Mouse (Mus musculus): ENCODE data around the gene Hs3st6. TPM values are rescaled to one million over a fixed set of nuclear protein-coding genes. Genes with fewer than 3 reads are reported as not detected.

Gene Hs3st6
- polyA plus RNA-seq, 1 experiment from 2014 or later: 1.2 TPM

- H3K9me3 ChIP-seq (ENCODE audit: control insufficient read depth, low read length): no peaks in the 10 kb centered on the region
- no peak overlapping the region for H3K4me2 ChIP-seq (ENCODE audit: low read depth, low read length)
- H3K4me3 ChIP-seq (ENCODE audit: low read length): no peak overlapping the region
- H3K9ac ChIP-seq (ENCODE audit: low read length): no peak overlapping the region
- no peaks in the 10 kb centered on the region for H3K4me1 ChIP-seq (replicated peaks; ENCODE audit: control insufficient read depth, insufficient read depth, low read length)
- no peaks in the 10 kb centered on the region for H3K27me3 ChIP-seq (ENCODE audit: control insufficient read depth, insufficient read depth, low read depth, low read length)
- no peak overlapping the region for H3K27ac ChIP-seq (ENCODE audit: low read length)
- no peaks in the 10 kb centered on the region for H3K36me3 ChIP-seq (ENCODE audit: control insufficient read depth, insufficient read depth, low read length)
- 75% methylated on average over 2 of the region's 2 CpGs for WGBS
- no peak for ATAC-seq (ENCODE audit: low read depth)
These were observed 28.0 kb downstream of the Hs3st6 start for GRCm38 (mm10) chr17:24780821-24781220.

GRCm38 (mm10) chr17:24792190-24792589 lies 39.4 kb downstream of the Hs3st6 start:
- 32% methylated on average over 8 of the region's 8 CpGs for WGBS
- no peaks in the 10 kb centered on the region for H3K27me3 ChIP-seq (ENCODE audit: control insufficient read depth, insufficient read depth, low read depth, low read length)
- H3K9me3 ChIP-seq (ENCODE audit: control insufficient read depth, low read length): no peaks in the 10 kb centered on the region
- H3K27ac ChIP-seq (ENCODE audit: low read length): no peak overlapping the region
- no peak overlapping the region for H3K4me3 ChIP-seq (ENCODE audit: low read length)
- H3K9ac ChIP-seq (ENCODE audit: low read length): no peak overlapping the region
- no peak for ATAC-seq (ENCODE audit: low read depth)
- no peak overlapping the region for H3K4me2 ChIP-seq (ENCODE audit: low read depth, low read length)
- H3K36me3 ChIP-seq (ENCODE audit: control insufficient read depth, insufficient read depth, low read length): no peaks in the 10 kb centered on the region
- no peaks in the 10 kb centered on the region for H3K4me1 ChIP-seq (replicated peaks; ENCODE audit: control insufficient read depth, insufficient read depth, low read length)

GRCm38 (mm10) chr17:24794791-24795190 lies 42.0 kb downstream of the Hs3st6 start:
- Histone ChIP-seq H3K27me3 (ENCODE audit: control insufficient read depth, insufficient read depth, low read depth, low read length) (no peaks in the 10 kb centered on the region), H3K4me2 (ENCODE audit: low read depth, low read length) (no peak overlapping the region), H3K36me3 (ENCODE audit: control insufficient read depth, insufficient read depth, low read length) (no peaks in the 10 kb centered on the region), H3K27ac (ENCODE audit: low read length) (no peak overlapping the region), H3K4me1 (replicated peaks; ENCODE audit: control insufficient read depth, insufficient read depth, low read length) (no peaks in the 10 kb centered on the region), H3K9me3 (ENCODE audit: control insufficient read depth, low read length) (no peaks in the 10 kb centered on the region), H3K4me3 (ENCODE audit: low read length) (no peak overlapping the region), H3K9ac (ENCODE audit: low read length) (no peak overlapping the region)
- 61% methylated on average over 12 of the region's 12 CpGs for WGBS
- no peak for ATAC-seq (ENCODE audit: low read depth)

GRCm38 (mm10) chr17:24796969-24797368 lies 44.2 kb downstream of the Hs3st6 start:
- Histone ChIP-seq H3K36me3 (ENCODE audit: control insufficient read depth, insufficient read depth, low read length) (no peaks in the 10 kb centered on the region), H3K27me3 (ENCODE audit: control insufficient read depth, insufficient read depth, low read depth, low read length) (no peaks in the 10 kb centered on the region), H3K9me3 (ENCODE audit: control insufficient read depth, low read length) (no peaks in the 10 kb centered on the region), H3K4me3 (ENCODE audit: low read length) (no peak overlapping the region), H3K9ac (ENCODE audit: low read length) (no peak overlapping the region), H3K4me1 (replicated peaks; ENCODE audit: control insufficient read depth, insufficient read depth, low read length) (no peaks in the 10 kb centered on the region), H3K27ac (ENCODE audit: low read length) (no peak overlapping the region), H3K4me2 (ENCODE audit: low read depth, low read length) (no peak overlapping the region)
- 48% methylated on average over 3 of the region's 3 CpGs for WGBS
- no peak for ATAC-seq (ENCODE audit: low read depth)

GRCm38 (mm10) chr17:24798229-24798628 lies 45.4 kb downstream of the Hs3st6 start:
- WGBS: 54% methylated on average over 9 of the region's 9 CpGs
- H3K9me3 ChIP-seq (ENCODE audit: control insufficient read depth, low read length): no peaks in the 10 kb centered on the region
- no peak overlapping the region for H3K4me2 ChIP-seq (ENCODE audit: low read depth, low read length)
- H3K27ac ChIP-seq (ENCODE audit: low read length): no peak overlapping the region
- H3K9ac ChIP-seq (ENCODE audit: low read length): no peak overlapping the region
- ATAC-seq (ENCODE audit: low read depth): no peak
- no peaks in the 10 kb centered on the region for H3K36me3 ChIP-seq (ENCODE audit: control insufficient read depth, insufficient read depth, low read length)
- H3K4me1 ChIP-seq (replicated peaks; ENCODE audit: control insufficient read depth, insufficient read depth, low read length): no peaks in the 10 kb centered on the region
- no peak overlapping the region for H3K4me3 ChIP-seq (ENCODE audit: low read length)
- no peaks in the 10 kb centered on the region for H3K27me3 ChIP-seq (ENCODE audit: control insufficient read depth, insufficient read depth, low read depth, low read length)

- H3K27ac ChIP-seq (ENCODE audit: low read length): no peak overlapping the region
- H3K4me1 ChIP-seq (replicated peaks; ENCODE audit: control insufficient read depth, insufficient read depth, low read length): peaks cover 2% of the 10 kb centered on the region; the same call in 1 of the 2 replicates
- no peaks in the 10 kb centered on the region for H3K9me3 ChIP-seq (ENCODE audit: control insufficient read depth, low read length)
- ATAC-seq (ENCODE audit: low read depth): no peak
- no peak overlapping the region for H3K9ac ChIP-seq (ENCODE audit: low read length)
- no peak overlapping the region for H3K4me2 ChIP-seq (ENCODE audit: low read depth, low read length)
- peaks cover 2% of the 10 kb centered on the region for H3K27me3 ChIP-seq (ENCODE audit: control insufficient read depth, insufficient read depth, low read depth, low read length)
- H3K4me3 ChIP-seq (ENCODE audit: low read length): no peak overlapping the region
- no peaks in the 10 kb centered on the region for H3K36me3 ChIP-seq (ENCODE audit: control insufficient read depth, insufficient read depth, low read length)
- 88% methylated on average over 4 of the region's 4 CpGs for WGBS
These were observed 46.7 kb downstream of the Hs3st6 start for GRCm38 (mm10) chr17:24799476-24799875.

- Histone ChIP-seq H3K9ac (ENCODE audit: low read length) (no peak overlapping the region), H3K36me3 (ENCODE audit: control insufficient read depth, insufficient read depth, low read length) (no peaks in the 10 kb centered on the region), H3K9me3 (ENCODE audit: control insufficient read depth, low read length) (no peaks in the 10 kb centered on the region), H3K4me1 (replicated peaks; ENCODE audit: control insufficient read depth, insufficient read depth, low read length) (peaks cover 4% of the 10 kb centered on the region; the same call in 1 of the 2 replicates), H3K27me3 (ENCODE audit: control insufficient read depth, insufficient read depth, low read depth, low read length) (peaks cover 11% of the 10 kb centered on the region), H3K27ac (ENCODE audit: low read length) (no peak overlapping the region), H3K4me2 (ENCODE audit: low read depth, low read length) (no peak overlapping the region), H3K4me3 (ENCODE audit: low read length) (no peak overlapping the region)
- no peak for ATAC-seq (ENCODE audit: low read depth)
- WGBS: 45% methylated on average over 3 of the region's 3 CpGs
These were observed 47.7 kb downstream of the Hs3st6 start for GRCm38 (mm10) chr17:24800524-24800923.

- Histone ChIP-seq H3K4me2 (ENCODE audit: low read depth, low read length) (peak within 1 kb of the TSS; percentile 82), H3K9ac (ENCODE audit: low read length) (peak within 1 kb of the TSS; percentile 54), H3K27ac (ENCODE audit: low read length) (no peak within 1 kb of the TSS), H3K36me3 (ENCODE audit: control insufficient read depth, insufficient read depth, low read length) (no peaks in the 10 kb centered on the region), H3K27me3 (ENCODE audit: control insufficient read depth, insufficient read depth, low read depth, low read length) (peaks cover 16% of the 10 kb centered on the region), H3K4me3 (ENCODE audit: low read length) (peak within 1 kb of the TSS; percentile 62), H3K4me1 (replicated peaks; ENCODE audit: control insufficient read depth, insufficient read depth, low read length) (peaks cover 4% of the 10 kb centered on the region; the same call in 1 of the 2 replicates), H3K9me3 (ENCODE audit: control insufficient read depth, low read length) (no peaks in the 10 kb centered on the region)
- peak; percentile 95 for ATAC-seq (ENCODE audit: low read depth)
- under 1% methylated on average over 71 of the region's 71 CpGs for WGBS
These were observed 51.5 kb downstream of the Hs3st6 start, which contains the start of gene Meiob for GRCm38 (mm10) chr17:24803952-24804951. TSS of gene Meiob (plus strand) at chr17:24804289.
